Mouse (Mus musculus) liver, embryonic 13.5 days (tissue): ENCODE results near the gene Ctnna2. TPM values are rescaled to one million over a fixed set of nuclear protein-coding genes. Genes with fewer than 3 reads are reported as not detected.

Source experiments
- ATAC-seq: fragments of 200-750 bp; cut with Nextera tagmentation; 2 replicates; pipeline ENCODE4 v1.8.0; 2017; ENCODE audit warnings: low read depth, mild to moderate bottlenecking, moderate number of reproducible peaks, moderate library complexity
- DNase-seq: peaks from one replicate; pipeline ENCODE4 v3.0.0; 2022
- H3K27ac ChIP-seq: fragments of 300-500 bp; sonication (generic); 2 replicates; pipeline ENCODE4 v1.5.1; 2015; ENCODE audit warnings: moderate library complexity, mild to moderate bottlenecking, inconsistent platforms
- H3K27me3 ChIP-seq: fragments of 300-500 bp; sonication (generic); 2 replicates; pipeline ENCODE4 v1.6.1; 2015; ENCODE audit warnings: mild to moderate bottlenecking, inconsistent platforms
- H3K36me3 ChIP-seq: fragments of 300-500 bp; sonication (generic); 2 replicates; pipeline ENCODE4 v1.6.1; 2015; ENCODE audit warnings: mild to moderate bottlenecking, inconsistent platforms
- H3K4me1 ChIP-seq: fragments of 300-500 bp; sonication (generic); replicated peaks from 2 replicates; pipeline ENCODE4 v1.6.1; 2015; ENCODE audit warnings: inconsistent platforms
- H3K4me2 ChIP-seq: fragments of 300-500 bp; sonication (generic); 2 replicates; pipeline ENCODE4 v1.6.1; 2015; ENCODE audit warnings: inconsistent platforms, mild to moderate bottlenecking, moderate library complexity
- H3K4me3 ChIP-seq: fragments of 300-500 bp; sonication (generic); replicated peaks from 2 replicates; pipeline ENCODE4 v1.5.1; 2015; ENCODE audit warnings: mild to moderate bottlenecking, inconsistent platforms
- H3K9ac ChIP-seq: fragments of 300-500 bp; sonication (generic); 2 replicates; pipeline ENCODE4 v1.6.1; 2015; ENCODE audit warnings: mild to moderate bottlenecking, inconsistent platforms
- H3K9me3 ChIP-seq: fragments of 300-500 bp; sonication (generic); replicated peaks from 2 replicates; pipeline ENCODE4 v1.6.1; 2016; ENCODE audit warnings: inconsistent platforms
- WGBS: fragments of 180-500 bp; shearing (Covaris S2); methylation state at CpG from one replicate; pipeline ENCODE4 v1.1.7; 2015; ENCODE audit not compliant: insufficient replicate concordance; 5-methylcytosine and 5-hydroxymethylcytosine counted together
- polyA plus RNA-seq: library from polyadenylated mRNA; unstranded; fragments of >200 nt; fragmentation: Nextera tagmentation; extraction: Ambion mirVana; gene quantifications from 2 replicates; pipeline ENCODE4 v1.2.1, GENCODE M21; 2015

Ctnna2 gene
- polyA plus RNA-seq, 1 experiment from 2014 or later, result 0.30 TPM

DNA sequence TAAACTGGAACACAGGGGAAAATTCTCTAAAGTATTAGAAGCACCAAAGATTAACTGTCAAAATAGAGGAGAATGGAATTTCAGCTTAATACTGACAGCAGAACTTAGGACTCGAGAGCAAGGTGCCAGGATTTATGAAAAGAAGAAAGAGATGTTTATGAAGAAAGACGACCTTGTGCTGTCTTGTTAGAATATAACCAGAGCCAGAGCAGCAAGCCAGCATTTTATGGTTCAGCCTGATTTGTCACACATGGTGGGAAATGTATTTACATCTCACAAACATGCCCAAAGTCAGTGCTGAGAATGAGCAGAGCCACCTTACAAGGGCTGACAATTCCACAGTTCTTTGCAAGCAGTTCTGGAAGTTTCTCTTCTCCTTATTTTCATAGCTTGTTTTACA is 110.2 kb downstream of the Ctnna2 start:
- H3K9ac ChIP-seq, result no peak overlapping the region
- no peaks in the 10 kb centered on the region for H3K27me3 ChIP-seq
- H3K9me3 ChIP-seq, result no peaks in the 10 kb centered on the region
- no peak overlapping the region for H3K4me3 ChIP-seq
- H3K36me3 ChIP-seq, result no peaks in the 10 kb centered on the region
- WGBS, result 36% methylated on average over 2 of the region's 2 CpGs
- ATAC-seq (no peak), DNase-seq (no peak)
- H3K4me2 ChIP-seq, result no peak overlapping the region
- no peaks in the 10 kb centered on the region for H3K4me1 ChIP-seq
- no peak overlapping the region for H3K27ac ChIP-seq

DNA sequence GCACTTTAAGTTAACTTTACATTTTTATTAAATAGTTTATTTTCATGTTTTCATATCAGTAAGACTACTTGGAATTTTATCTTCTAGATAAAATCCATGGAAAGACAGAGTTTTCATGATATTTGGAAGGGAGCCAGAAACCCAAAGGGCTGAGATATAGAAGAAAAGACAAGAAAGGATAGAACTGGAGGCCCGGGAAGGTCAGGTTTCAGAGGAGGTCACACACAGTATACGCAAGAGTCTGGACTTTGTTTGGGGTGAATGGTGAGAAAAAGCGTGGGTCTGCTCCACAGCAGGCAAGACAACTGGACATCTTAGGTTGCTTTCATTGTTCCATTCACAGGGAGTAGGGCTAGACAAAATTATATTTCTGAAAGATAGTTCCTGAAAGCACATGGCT is 111.4 kb downstream of the Ctnna2 start:
- H3K27ac ChIP-seq, result no peak overlapping the region
- no peaks in the 10 kb centered on the region for H3K27me3 ChIP-seq
- no peak for ATAC-seq
- H3K9me3 ChIP-seq, result no peaks in the 10 kb centered on the region
- 61% methylated on average over 3 of the region's 3 CpGs for WGBS
- H3K4me2 ChIP-seq, result no peak overlapping the region
- H3K36me3 ChIP-seq, result no peaks in the 10 kb centered on the region
- H3K9ac ChIP-seq, result no peak overlapping the region
- H3K4me3 ChIP-seq, result no peak overlapping the region
- no peaks in the 10 kb centered on the region for H3K4me1 ChIP-seq
- DNase-seq, result no peak

DNA sequence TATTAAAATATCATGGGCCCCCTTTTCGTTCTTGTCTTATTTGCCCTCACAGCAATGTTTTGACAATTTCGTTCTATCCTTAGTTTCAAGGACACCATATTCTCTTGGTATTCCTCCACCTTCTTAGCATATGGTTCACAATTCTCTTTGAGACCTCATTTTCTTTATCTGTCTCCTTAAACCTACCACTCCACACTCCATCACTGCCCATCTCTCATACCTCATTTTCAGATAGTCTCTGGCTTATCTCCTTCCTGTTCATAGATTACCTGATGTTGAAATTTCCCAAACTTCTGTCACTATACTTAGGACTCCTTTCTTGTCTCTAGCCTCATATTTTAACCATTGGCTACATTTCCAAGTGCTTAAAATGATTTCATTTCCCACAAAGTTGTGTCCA is 116.1 kb downstream of the Ctnna2 start:
- Histone ChIP-seq H3K4me2 (no peak overlapping the region), H3K27me3 (no peaks in the 10 kb centered on the region), H3K4me3 (no peak overlapping the region), H3K9me3 (no peaks in the 10 kb centered on the region), H3K9ac (no peak overlapping the region), H3K27ac (no peak overlapping the region), H3K36me3 (no peaks in the 10 kb centered on the region), H3K4me1 (no peaks in the 10 kb centered on the region)
- WGBS, result 52% methylated on average over 2 of the region's 2 CpGs
- DNase-seq (no peak), ATAC-seq (no peak)

DNA sequence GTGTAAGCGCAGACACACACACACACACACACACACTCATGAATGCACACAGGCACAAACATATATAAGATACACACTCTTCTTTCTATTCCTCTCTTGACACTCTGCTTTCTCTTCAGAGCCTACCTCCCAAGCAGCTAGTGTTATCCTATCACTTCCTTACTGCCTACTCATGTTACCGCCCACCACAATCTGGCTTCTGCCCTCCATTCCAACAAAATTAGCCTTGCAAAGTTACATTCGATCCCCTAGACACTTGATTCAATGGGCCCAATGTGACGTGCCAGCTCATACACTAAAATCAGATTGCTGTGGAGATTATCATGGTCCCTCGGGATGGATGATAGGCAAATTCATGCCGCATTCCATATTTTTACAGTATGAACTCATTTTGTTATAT is 116.7 kb downstream of the Ctnna2 start:
- no peak overlapping the region for H3K4me2 ChIP-seq
- ATAC-seq (no peak), DNase-seq (no peak)
- H3K9me3 ChIP-seq, result no peaks in the 10 kb centered on the region
- no peak overlapping the region for H3K27ac ChIP-seq
- no peaks in the 10 kb centered on the region for H3K36me3 ChIP-seq
- no peak overlapping the region for H3K4me3 ChIP-seq
- no peak overlapping the region for H3K9ac ChIP-seq
- H3K4me1 ChIP-seq, result no peaks in the 10 kb centered on the region
- 69% methylated on average over 6 of the region's 6 CpGs for WGBS
- no peaks in the 10 kb centered on the region for H3K27me3 ChIP-seq

DNA sequence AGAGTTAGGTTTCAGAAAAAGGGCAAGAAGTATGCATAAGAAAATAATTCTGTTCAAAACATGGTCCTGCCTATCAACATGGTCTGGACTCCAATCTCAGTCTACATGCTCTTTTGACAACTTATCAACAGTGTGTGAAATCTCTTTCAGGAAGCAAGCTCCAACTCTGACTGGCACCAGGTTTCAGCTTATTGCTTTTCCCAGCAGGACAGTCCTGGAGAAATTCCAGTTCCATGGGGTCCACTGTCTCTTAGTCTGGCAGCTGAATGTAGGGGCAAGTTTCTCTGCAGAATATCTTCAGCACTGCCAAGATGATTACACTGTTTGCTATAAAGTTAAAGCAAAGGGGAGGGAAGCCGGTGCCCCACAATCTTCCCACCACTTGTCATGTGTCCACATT is 130.1 kb downstream of the Ctnna2 start:
- Histone ChIP-seq H3K4me3 (no peak overlapping the region), H3K9me3 (no peaks in the 10 kb centered on the region), H3K36me3 (no peaks in the 10 kb centered on the region), H3K27me3 (no peaks in the 10 kb centered on the region), H3K4me1 (no peaks in the 10 kb centered on the region), H3K9ac (no peak overlapping the region), H3K4me2 (no peak overlapping the region), H3K27ac (no peak overlapping the region)
- ATAC-seq, result no peak
- no peak for DNase-seq
- WGBS, result 93% methylated on average over 1 of the region's 1 CpGs

DNA sequence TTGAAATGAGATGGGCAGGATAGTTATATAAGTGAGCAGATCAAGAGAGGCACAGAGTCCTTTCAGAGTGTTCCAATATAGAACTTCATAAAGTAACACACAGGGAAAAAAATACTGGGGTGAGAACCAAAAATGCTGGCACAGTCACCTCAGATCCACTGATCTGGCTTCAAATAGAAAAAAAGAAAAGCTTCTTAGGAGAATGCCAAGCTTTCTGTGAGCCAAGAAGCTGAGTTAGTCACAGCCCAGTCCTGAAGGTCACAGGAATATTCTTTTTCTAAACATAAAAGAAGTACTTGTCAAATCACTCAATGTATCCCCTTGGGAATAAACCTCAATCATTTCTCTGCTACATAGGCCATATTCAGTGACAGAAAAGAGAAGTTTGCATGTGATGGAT is 130.7 kb downstream of the Ctnna2 start:
- Histone ChIP-seq H3K27ac (no peak overlapping the region), H3K9ac (no peak overlapping the region), H3K27me3 (no peaks in the 10 kb centered on the region), H3K9me3 (no peaks in the 10 kb centered on the region), H3K4me2 (no peak overlapping the region), H3K4me1 (no peaks in the 10 kb centered on the region), H3K4me3 (no peak overlapping the region), H3K36me3 (no peaks in the 10 kb centered on the region)
- DNase-seq (no peak), ATAC-seq (no peak)

DNA sequence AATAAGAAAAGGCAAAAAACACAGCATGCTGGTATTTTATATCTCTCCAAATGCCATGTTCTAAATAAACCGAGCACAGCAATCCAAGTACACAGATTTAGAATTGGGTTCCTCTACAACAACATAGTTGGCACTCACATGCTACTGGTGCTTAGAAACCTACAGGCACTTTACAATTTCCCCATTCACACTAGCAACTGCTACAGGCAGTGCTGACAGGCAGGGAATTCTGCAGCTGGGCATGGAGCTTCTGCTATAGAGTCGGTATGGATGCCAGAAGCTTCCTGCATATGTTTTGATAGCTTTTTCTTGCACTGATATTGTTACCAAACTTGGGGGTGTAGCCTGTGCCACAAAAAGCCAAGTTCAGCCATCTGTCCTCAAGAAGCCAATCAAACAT is 131.8 kb downstream of the Ctnna2 start:
- Histone ChIP-seq H3K9ac (no peak overlapping the region), H3K27me3 (no peaks in the 10 kb centered on the region), H3K36me3 (no peaks in the 10 kb centered on the region), H3K27ac (no peak overlapping the region), H3K4me2 (no peak overlapping the region), H3K4me3 (no peak overlapping the region), H3K9me3 (no peaks in the 10 kb centered on the region), H3K4me1 (no peaks in the 10 kb centered on the region)
- WGBS, result 71% methylated on average over 2 of the region's 2 CpGs
- no peak for ATAC-seq
- DNase-seq, result no peak

DNA sequence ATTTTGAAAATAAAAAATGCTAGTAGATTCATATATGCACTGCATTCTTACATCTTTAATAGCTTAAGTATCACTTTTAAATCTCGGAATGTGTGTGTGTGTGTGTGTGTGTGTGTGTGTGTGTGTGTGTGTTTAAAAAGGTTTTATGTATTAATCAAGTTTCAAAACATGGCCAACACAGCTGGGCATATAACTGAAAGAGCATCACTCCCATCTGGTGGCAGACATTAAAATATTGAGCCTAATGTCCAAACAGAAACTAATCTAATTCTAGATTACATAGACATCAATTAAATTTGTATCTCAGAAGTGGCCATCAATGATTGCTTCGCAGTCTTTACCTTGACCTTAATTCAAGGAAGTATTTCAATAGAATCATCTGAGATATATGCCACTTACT is 140.4 kb downstream of the Ctnna2 start:
- no peak overlapping the region for H3K27ac ChIP-seq
- DNase-seq, result no peak

DNA sequence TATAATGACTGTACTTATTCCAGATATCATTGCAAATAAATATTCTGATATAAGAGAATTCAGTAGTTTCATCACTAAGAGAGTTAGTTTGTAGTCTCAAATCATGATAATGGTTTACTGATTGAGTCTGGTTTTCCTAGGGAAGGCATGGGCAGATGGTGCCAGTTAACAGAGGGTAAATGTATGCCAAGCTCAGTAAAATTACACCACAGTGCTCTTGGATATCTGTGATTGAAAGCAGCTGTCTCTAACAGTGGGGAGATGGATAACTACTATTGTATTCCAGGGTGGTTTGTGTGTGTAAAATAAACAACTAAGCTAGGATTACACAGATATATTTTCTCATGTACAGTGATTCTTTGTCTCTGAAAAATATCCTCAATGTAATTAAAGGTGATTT is 140.8 kb downstream of the Ctnna2 start:
- no peak for DNase-seq

More for the DNA sequence above, 140.4 kb downstream of the Ctnna2 start:
- Histone ChIP-seq H3K36me3 (no peaks in the 10 kb centered on the region), H3K9me3 (no peaks in the 10 kb centered on the region), H3K4me2 (no peak overlapping the region), H3K4me3 (no peak overlapping the region), H3K9ac (no peak overlapping the region), H3K4me1 (no peaks in the 10 kb centered on the region), H3K27me3 (no peaks in the 10 kb centered on the region)
- no peak for ATAC-seq
- 65% methylated on average over 2 of the region's 2 CpGs for WGBS

DNA sequence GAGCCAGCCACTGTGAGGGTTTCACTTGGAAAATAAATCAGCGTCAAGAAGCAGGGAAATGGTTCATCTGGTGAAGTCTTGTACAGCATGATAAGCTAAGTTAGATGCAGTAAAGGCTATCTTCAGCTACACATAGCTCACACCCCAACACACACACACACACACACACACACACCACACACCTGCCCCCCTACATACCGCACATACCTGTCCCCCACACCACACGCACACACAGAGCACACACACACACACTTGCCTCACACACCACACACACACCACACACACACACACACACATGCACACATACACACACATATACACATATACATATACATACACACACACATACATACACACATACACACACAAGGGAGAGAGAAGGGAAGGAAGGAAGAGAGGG is 142.0 kb downstream of the Ctnna2 start:
- Histone ChIP-seq H3K4me1 (no peaks in the 10 kb centered on the region), H3K9ac (no peak overlapping the region), H3K4me2 (no peak overlapping the region), H3K9me3 (no peaks in the 10 kb centered on the region), H3K27me3 (no peaks in the 10 kb centered on the region), H3K36me3 (no peaks in the 10 kb centered on the region), H3K4me3 (no peak overlapping the region), H3K27ac (no peak overlapping the region)
- WGBS, result 81% methylated on average over 3 of the region's 3 CpGs
- ATAC-seq (no peak), DNase-seq (no peak)

More for the DNA sequence above, 140.8 kb downstream of the Ctnna2 start:
- no peak for ATAC-seq
- H3K36me3 ChIP-seq, result no peaks in the 10 kb centered on the region
- no peak overlapping the region for H3K27ac ChIP-seq
- no peak overlapping the region for H3K9ac ChIP-seq
- H3K4me3 ChIP-seq, result no peak overlapping the region
- no peaks in the 10 kb centered on the region for H3K27me3 ChIP-seq
- H3K4me1 ChIP-seq, result no peaks in the 10 kb centered on the region
- H3K9me3 ChIP-seq, result no peaks in the 10 kb centered on the region
- H3K4me2 ChIP-seq, result no peak overlapping the region

DNA sequence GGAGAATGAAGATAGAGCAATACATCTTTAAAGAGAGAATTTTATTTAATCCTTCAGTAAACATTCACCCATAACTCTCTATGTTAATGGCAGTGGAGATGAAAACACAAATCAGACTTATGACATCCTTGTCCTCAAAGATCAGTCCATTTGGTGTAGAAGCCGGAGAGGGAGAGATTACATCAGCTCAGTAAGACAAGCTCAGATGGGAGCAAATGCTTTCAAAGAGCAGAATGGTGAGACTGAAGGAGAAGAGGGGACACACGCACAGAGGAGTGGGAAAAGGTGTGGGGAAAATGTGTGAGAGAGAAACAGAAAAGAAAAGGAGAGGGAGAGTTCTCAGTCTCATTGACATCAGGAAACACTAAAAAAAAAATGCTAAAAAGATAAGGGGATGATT is 144.8 kb downstream of the Ctnna2 start:
- no peaks in the 10 kb centered on the region for H3K36me3 ChIP-seq
- no peak overlapping the region for H3K9ac ChIP-seq
- WGBS, result 67% methylated on average over 2 of the region's 2 CpGs
- H3K9me3 ChIP-seq, result no peaks in the 10 kb centered on the region
- H3K27ac ChIP-seq, result no peak overlapping the region
- no peak for DNase-seq
- H3K4me3 ChIP-seq, result no peak overlapping the region
- H3K4me1 ChIP-seq, result no peaks in the 10 kb centered on the region
- no peak overlapping the region for H3K4me2 ChIP-seq
- H3K27me3 ChIP-seq, result no peaks in the 10 kb centered on the region
- ATAC-seq, result no peak

DNA sequence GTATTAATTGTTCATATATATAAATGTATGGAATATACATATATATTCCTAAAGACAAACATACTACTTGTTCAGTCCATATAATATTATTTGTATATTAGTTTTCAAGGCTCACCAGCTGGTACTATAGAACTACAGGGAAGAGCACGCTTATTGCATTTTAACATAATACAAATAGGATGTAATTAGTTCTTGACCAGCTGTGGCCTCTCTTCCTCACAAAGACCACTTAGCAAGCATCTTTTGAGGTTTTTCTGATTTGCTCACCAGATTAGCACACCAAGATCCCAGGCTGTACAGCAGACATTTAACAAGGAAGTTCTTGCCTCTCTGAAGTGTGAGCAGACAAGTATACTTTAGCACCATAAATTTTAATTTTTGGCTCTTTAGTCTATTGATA is 152.0 kb downstream of the Ctnna2 start:
- ATAC-seq (no peak), DNase-seq (no peak)
- Histone ChIP-seq H3K9me3 (no peaks in the 10 kb centered on the region), H3K9ac (no peak overlapping the region), H3K4me2 (no peak overlapping the region), H3K27ac (no peak overlapping the region), H3K4me1 (no peaks in the 10 kb centered on the region), H3K4me3 (no peak overlapping the region), H3K27me3 (no peaks in the 10 kb centered on the region), H3K36me3 (no peaks in the 10 kb centered on the region)
- WGBS, result 68% methylated on average over 1 of the region's 1 CpGs

DNA sequence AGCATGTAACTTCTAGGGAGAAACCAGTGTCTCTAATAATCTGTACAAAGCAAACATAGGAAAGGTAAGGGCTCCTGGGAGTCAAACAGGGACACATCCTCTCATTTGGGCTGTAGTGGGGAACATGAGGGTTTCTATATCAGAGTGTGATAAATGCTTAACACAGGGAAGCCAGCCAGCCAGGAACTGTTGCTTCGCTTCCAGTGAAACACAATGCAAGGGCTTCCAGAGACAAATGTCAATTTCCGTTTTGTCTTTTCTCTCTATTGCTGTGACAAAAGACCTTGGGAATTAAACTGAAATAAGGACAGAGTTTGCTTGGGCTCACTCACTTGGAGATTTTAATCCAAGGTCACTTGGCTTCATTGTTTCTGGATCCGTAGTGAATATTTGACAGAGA is 162.4 kb downstream of the Ctnna2 start:
- H3K9me3 ChIP-seq, result no peaks in the 10 kb centered on the region
- H3K4me1 ChIP-seq, result no peaks in the 10 kb centered on the region
- no peaks in the 10 kb centered on the region for H3K36me3 ChIP-seq
- no peak overlapping the region for H3K27ac ChIP-seq
- WGBS, result 60% methylated on average over 3 of the region's 3 CpGs
- H3K9ac ChIP-seq, result no peak overlapping the region
- H3K27me3 ChIP-seq, result no peaks in the 10 kb centered on the region
- H3K4me3 ChIP-seq, result no peak overlapping the region
- H3K4me2 ChIP-seq, result no peak overlapping the region
- no peak for DNase-seq
- ATAC-seq, result no peak
